Mouse (Mus musculus) lung, adult 18-20 months (tissue): Measurements from ENCODE around the gene Eno3.
A peak's percentile ranks its signal among the peaks of the same experiment; 100 is the strongest.

Experiments
- DNase-seq, 2 experiments: peaks; one replicate each; pipeline ENCODE4 v3.0.0; 2022; ENCODE audit warnings: mixed read lengths in 2 of 2

Gene Eno3

GRCm38 (mm10) chr11:70683640-70684039, 26.6 kb downstream of the Eno3 start:
- no peak for DNase-seq

- DNase-seq, result peak; percentile 34 to 39
Observed at GRCm38 (mm10) chr11:70686901-70687566, 30.0 kb downstream of the Eno3 start.

GRCm38 (mm10) chr11:70687601-70688199, 30.7 kb downstream of the Eno3 start, which contains the start of gene Camta2:
Gene Camta2 (minus strand): TSS chr11:70688105.
- DNase-seq, result peak; percentile 88 to 89

GRCm38 (mm10) chr11:70688372-70688771, 31.4 kb downstream of the Eno3 start:
- DNase-seq, result no peak

GRCm38 (mm10) chr11:70689578-70689977, 32.6 kb downstream of the Eno3 start:
- no peak for DNase-seq

GRCm38 (mm10) chr11:70693504-70693903, 36.5 kb downstream of the Eno3 start:
- DNase-seq, result no peak

- DNase-seq, result no peak
Observed at GRCm38 (mm10) chr11:70697376-70697775, 40.4 kb downstream of the Eno3 start.

GRCm38 (mm10) chr11:70699051-70699450, 42.0 kb downstream of the Eno3 start:
- no peak for DNase-seq

GRCm38 (mm10) chr11:70699722-70700556, 42.9 kb downstream of the Eno3 start, which contains the start of the genes Inca1 and Kif1c:
Gene Inca1 (minus strand): TSS chr11:70700155.
Gene Kif1c (plus strand): TSS chr11:70700548.
- DNase-seq, result peak; percentile 93

GRCm38 (mm10) chr11:70700613-70701012, 43.6 kb downstream of the Eno3 start:
- peak; percentile 78 to 85 for DNase-seq

- DNase-seq, result peak; percentile 40 to 47
Observed at GRCm38 (mm10) chr11:70701221-70701955, 44.4 kb downstream of the Eno3 start.

- no peak for DNase-seq
Observed at GRCm38 (mm10) chr11:70701984-70702733, 45.2 kb downstream of the Eno3 start.

GRCm38 (mm10) chr11:70702781-70703180, 45.8 kb downstream of the Eno3 start:
- DNase-seq, result peak; percentile 64 to 67

- no peak for DNase-seq
Observed at GRCm38 (mm10) chr11:70706127-70706526, 49.1 kb downstream of the Eno3 start.

- DNase-seq, result no peak
Observed at GRCm38 (mm10) chr11:70711026-70711425, 54.0 kb downstream of the Eno3 start.
